Mouse (Mus musculus): ENCODE measurements around the gene Trim38.

DNA sequence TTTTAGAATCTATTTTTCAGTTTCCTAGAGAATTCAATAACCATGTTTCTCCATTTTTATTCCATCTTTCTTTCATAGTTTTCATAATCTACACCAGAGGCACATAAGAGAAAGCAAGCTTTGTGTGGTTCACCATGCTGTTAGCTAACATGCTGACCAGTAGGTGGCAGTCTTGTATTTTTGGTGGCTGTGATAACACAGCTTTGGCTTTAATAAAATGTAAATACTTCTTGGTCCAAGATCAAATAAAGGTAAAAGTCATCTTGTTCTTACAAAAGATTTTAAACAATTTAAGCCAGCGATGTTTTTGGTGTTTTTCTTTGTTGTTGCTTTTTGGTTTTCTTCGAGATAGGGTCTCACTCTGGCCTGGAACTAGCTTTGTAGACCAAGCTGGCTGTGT, 22.8 kb downstream of the Trim38 start:
- no peak for TF ChIP-seq GATA1 (IDR thresholded peaks at IDR 0.05; ENCODE audit: borderline replicate concordance, low read length)
- no peak for TF ChIP-seq FLI1 (IDR thresholded peaks at IDR 0.05; ENCODE audit: low read length)

Data from megakaryocyte, embryonic 14.5 days (primary cell).